Mouse (Mus musculus): ENCODE measurements around the gene Dao.

The Dao gene

GRCm38 (mm10) chr5:113983541-113983940 is 20.0 kb upstream of the Dao start:
- DNase-seq (ENCODE audit: low spot score in 2 of 2), result no peak

GRCm38 (mm10) chr5:113984025-113984740 is 19.3 kb upstream of the Dao start:
- DNase-seq (ENCODE audit: low spot score in 2 of 2), result no peak

DNA sequence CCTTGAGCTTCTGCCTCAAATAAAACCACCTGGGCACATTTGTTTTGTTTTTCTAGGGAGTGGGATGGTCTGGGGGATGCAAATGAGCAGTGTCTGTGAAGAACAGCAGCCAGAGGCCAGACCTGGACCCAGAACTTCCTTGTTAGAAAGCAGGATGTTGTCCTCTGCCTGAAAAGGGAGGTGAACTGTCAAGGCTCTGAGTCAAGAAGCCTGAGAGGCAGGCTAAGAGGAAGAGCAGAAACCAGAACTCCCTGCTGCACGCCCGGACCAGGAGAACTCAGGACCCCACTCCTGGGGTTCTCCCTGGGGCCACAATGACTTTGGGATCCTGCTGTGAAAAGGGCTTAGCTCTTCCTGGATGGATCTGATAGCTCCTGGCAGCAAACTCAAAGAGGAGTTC is 17.8 kb upstream of the Dao start:
- DNase-seq (ENCODE audit: low spot score in 2 of 2), result no peak

DNA sequence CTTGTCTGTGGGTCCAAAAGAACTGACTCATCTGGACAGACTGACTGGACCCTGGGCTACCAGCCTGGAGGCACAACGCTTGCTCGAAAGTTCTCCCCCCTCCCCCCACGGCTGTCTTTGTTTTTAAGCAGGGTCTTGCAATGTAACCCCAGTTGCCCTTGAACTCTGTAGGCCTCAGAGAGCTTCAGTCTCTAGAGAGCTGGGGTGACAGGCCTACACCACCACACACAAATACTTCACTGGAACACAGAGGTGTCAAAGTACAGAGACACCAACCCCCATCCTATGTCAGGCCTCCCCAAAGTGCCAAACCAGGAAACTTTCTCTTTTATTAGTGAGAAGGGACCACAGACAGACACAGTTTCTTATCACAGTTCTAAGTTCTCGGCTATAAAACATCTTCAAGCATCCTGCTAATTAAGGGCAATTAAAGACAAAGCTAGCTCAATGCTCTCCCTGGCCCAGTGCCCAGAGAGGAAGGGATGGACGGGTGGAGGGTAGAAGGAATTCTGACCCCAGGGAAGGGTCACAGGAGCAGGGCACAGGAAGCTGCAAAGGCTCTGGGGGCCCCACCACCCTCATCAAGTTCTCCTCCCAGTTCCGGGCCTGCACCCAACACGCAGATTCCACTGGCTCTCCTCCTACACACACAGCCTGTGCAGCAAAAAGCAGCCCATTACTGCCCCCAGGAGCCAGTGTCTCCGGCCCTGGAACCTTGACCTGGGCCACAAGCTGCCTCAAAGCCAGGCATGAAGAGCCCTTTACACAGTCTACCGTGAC is 17.1 kb upstream of the Dao start:
- no peak for DNase-seq (ENCODE audit: low spot score in 2 of 2)

DNA sequence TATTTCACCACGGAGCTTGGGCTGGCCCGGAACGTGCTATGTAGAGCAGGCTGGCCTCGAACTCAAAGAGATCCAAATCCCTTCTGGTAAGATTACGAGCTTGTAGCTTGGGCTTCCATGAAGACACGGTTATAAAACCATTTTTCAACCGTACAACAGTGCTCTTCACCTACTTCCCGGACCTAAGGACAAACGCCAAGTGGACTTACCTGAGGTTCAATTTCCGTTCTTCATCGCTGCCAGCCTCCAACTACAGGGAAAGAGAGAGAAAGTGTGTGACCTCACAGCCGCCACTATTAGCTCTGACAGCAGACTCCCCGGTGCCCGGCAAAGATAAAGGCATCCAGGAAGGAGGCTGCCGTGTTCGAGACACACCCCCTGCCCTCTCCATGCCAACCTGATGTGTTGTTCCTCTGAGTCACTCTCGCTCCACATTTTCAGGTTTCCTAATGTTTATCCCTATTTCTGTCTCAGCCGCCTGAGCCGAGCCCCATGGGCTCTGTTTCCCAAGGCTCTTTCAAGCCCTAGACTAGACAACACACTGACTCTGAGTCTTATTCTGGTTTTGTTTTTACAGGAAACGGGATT is 14.0 kb upstream of the Dao start:
- no peak for DNase-seq (ENCODE audit: low spot score in 2 of 2)

DNA sequence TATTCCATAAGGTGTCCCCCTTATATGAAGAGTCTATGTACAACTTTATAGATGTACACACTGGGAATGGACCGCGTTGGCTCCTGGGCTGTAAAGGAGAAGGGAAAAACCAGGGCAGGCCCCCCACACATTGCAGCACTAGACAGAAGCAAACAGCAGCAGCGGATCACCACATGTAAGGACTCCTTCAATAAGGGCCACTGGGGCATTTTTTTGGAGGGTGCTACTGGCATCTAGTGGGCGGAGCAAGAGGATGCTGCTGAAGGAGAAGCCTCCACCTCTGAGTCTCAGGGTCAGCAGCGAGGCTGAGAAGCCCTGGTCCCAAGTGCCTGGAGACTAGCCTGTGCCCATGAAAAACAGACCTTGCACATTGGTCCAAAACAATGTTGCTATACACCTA is 12.9 kb upstream of the Dao start:
- no peak for DNase-seq (ENCODE audit: low spot score in 2 of 2)

DNA sequence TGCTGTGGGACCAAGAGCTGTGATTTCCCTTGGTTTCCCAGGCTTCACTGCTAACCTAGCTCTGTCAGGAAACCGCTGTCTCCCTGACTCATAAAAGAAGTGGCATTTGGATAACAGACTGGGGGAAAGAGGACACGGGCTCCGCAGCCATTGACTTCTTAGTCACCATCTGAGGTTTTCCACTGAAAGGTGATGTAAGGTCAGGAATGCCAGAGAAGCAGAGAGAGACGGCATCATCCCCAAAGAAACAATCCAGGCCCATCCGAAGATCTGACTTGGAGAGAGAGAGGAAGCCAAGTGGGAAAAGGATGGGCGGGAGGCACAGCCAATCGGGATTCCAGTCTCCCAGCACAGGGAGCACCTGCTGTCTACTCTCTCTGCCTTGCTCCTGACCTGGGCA is 12.4 kb upstream of the Dao start:
- DNase-seq (ENCODE audit: low spot score in 2 of 2), result no peak

GRCm38 (mm10) chr5:113992339-113992831 is 11.1 kb upstream of the Dao start:
- DNase-seq (ENCODE audit: low spot score in 2 of 2), result no peak

DNA sequence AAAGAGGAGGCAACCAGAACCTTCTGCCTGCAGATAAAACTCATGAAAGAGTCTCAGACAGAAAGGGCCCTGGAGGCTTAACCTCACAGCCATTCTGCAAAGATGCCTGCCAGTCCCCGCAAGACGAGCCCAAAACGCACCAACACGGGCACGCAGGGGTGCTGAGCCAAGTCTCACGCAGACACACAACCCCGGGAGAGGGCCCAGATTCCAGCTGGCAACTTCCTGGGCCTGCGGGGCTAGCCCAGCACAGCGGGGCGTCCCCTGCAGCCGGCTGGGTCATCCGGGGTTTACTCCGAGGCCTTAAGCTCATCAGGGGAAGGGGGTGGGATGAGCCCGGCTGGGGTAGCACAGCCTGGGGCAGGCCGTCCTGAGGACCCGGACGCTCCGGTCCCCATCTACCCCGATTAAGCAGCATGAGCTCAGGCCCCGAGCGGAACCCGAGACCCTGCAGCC is 10.4 kb upstream of the Dao start:
- peak in 1 of 2 experiments; percentile 32 for DNase-seq (ENCODE audit: low spot score in 2 of 2)

GRCm38 (mm10) chr5:113993487-113994465 is 9.7 kb upstream of the Dao start, which contains the start of gene Ssh1:
Gene Ssh1 (minus strand): TSS chr5:113993894.
- DNase-seq (ENCODE audit: low spot score in 2 of 2), result peak; percentile 64 to 77

DNA sequence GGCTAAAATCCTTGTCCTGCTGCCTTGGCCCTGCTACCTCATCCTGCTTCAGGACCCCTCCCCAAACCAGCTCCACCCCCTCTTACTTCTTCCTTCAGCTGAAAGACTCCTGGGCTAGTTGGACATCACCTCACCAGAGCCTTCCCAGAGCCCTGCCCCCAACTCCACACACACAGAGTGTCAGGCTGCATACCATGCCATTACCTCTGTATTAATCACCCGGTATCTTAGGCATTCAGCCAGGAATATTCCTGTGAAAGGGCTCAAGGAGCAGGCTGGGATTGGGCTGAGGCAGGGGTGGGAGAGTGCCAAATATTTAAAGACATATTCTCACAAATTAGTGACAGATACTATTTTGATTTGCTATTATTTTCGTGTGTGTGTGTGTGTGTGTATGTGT is 7.0 kb upstream of the Dao start:
- no peak for DNase-seq (ENCODE audit: low spot score in 2 of 2)

- no peak for DNase-seq (ENCODE audit: low spot score in 2 of 2)
These were observed 4.1 kb upstream of the Dao start for GRCm38 (mm10) chr5:113999382-113999781.

GRCm38 (mm10) chr5:114004573-114004972 is 1.1 kb downstream of the Dao start:
- no peak for DNase-seq (ENCODE audit: low spot score in 2 of 2)

DNA sequence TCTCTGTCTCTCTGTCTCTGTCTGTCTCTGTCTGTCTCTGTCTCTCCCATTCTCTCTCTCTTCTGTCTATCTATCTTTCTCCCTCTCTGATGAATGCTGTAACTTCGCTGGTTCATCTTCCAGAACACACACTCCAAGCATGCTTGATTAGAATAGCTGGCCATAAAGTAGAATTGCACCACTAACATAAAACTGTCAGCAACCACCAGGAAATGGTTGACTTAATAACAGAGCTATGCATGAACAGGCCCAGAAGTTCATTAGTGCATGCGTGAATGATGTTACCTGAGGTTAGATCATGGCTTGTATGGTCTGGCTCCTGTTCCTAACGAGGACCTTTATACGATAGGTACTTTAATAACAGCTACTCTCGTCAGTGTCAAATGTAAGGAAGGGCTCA is 1.6 kb downstream of the Dao start:
- no peak for DNase-seq (ENCODE audit: low spot score in 2 of 2)

GRCm38 (mm10) chr5:114006974-114007373 is 3.5 kb downstream of the Dao start:
- no peak for DNase-seq (ENCODE audit: low spot score in 2 of 2)

GRCm38 (mm10) chr5:114007753-114008453 is 4.4 kb downstream of the Dao start:
- no peak for DNase-seq (ENCODE audit: low spot score in 2 of 2)

- no peak for DNase-seq (ENCODE audit: low spot score in 2 of 2)
These were observed 5.5 kb downstream of the Dao start for GRCm38 (mm10) chr5:114009049-114009448.

GRCm38 (mm10) chr5:114015121-114015520 is 11.6 kb downstream of the Dao start:
- DNase-seq (ENCODE audit: low spot score in 2 of 2), result no peak

DNA sequence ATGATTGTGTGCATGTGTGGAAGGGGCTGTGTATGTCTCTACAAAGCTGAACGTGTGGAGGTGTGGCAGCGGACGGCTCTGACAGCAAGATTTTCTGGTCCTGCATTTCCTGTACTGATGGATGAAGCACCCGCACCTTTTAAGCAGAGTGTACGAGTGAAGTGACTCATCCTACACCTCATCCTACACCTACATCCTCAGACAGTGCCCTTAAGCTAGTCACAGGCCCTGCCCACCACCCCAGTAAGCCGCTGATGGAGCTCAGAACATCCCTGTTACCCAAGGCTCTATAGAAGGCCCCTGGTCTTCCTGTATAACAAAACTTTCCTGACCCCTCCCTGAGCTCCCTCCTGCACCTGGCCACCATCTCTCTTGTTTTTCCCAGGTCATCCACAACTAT is 20.9 kb downstream of the Dao start:
- no peak for DNase-seq (ENCODE audit: low spot score in 2 of 2)

GRCm38 (mm10) chr5:114024885-114025284 is 21.4 kb downstream of the Dao start:
- DNase-seq (ENCODE audit: low spot score in 2 of 2), result no peak
